Mouse (Mus musculus) sigmoid colon, adult 10 weeks (tissue): ENCODE data around the gene Alg6. TPM values are rescaled to one million over a fixed set of nuclear protein-coding genes. Genes with fewer than 3 reads are reported as not detected.

Source experiments
- polyA plus RNA-seq: library from polyadenylated mRNA; stranded (reverse); fragments of 350-450 nt; fragmentation: Illumina TruSeq; extraction: RNeasy Lipid Tissue Mini Kit (QIAGEN cat#74804); gene quantifications from one replicate; pipeline ENCODE4 v1.2.3, GENCODE M21; 2014; ENCODE audit warnings: low read depth, low replicate concordance

The Alg6 gene
- polyA plus RNA-seq: 41.4 TPM

GRCm38 (mm10) chr4:99714904-99715782 is at the start of gene Alg6:
TSS of gene Alg6 (plus strand) at chr4:99715664.

Other genes with a start within 250 kb of the Alg6 start
- gene Foxd3, start 59.4 kb upstream of the Alg6 start, polyA plus RNA-seq: 0.41 TPM
- 17.2 TPM for gene Efcab7, start 113.5 kb downstream of the Alg6 start, polyA plus RNA-seq
- 26.9 TPM for gene Pgm1, start 213.8 kb downstream of the Alg6 start, polyA plus RNA-seq
- 46.7 TPM for gene Itgb3bp, start 214.1 kb downstream of the Alg6 start, polyA plus RNA-seq